Mouse (Mus musculus): Measurements from ENCODE around the gene Olfr1346. TPM values are rescaled to one million over a fixed set of nuclear protein-coding genes. Genes with fewer than 3 reads are reported as not detected.

Olfr1346 gene
- polyA plus RNA-seq (2017; shearing (Covaris generic)) = 0.35 TPM

DNA sequence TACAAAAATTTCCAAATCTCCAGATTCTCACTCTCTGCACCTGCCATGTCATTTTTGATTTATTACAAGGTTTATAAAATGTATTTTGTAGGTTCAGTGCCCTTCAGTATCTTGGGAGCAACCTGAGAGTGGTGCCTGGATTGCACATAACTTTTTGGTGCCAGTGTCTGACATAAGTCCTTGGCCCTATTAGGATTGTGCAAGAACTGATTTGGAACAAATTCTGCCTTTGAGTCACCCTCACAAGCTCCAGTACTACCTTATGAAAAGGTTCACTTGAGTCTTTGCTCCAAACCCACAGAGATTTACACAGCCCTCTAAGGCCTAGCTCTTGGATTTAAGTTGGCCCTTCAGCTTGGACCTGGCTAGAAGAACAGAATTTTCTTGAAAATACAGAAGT lies at the start of gene Olfr1346:
Gene Olfr1346 (plus strand): TSS at position 151 of the 400 bp plus-strand sequence.

DNA sequence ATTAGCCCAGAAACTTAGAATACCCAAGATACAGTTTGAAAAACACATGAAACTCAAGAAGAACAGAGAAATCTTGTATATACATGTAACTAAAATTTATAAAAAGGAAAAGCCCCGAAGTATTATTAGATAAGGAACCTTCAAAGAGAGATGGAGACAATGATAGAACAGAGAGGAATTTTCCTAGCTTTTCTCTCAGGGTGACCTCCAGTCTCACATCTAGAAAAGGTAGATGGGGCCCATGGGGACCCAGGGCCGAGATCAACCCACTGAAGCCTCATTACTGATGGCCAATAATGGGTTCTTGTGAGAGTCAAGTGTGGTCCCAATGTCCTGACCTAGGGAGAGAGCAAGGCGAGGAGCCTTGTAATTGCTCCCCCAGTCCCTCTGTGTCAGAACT lies 28.5 kb upstream of the Olfr1346 start, which contains the start of gene Olfr1344:
Gene Olfr1344 (plus strand): TSS at position 301 of the 400 bp plus-strand sequence.

GRCm38 (mm10) chr7:6455868-6456267 lies 11.0 kb upstream of the Olfr1346 start, which contains the start of gene Olfr1336:
Gene Olfr1336, plus strand, starts transcription at chr7:6456168.

DNA sequence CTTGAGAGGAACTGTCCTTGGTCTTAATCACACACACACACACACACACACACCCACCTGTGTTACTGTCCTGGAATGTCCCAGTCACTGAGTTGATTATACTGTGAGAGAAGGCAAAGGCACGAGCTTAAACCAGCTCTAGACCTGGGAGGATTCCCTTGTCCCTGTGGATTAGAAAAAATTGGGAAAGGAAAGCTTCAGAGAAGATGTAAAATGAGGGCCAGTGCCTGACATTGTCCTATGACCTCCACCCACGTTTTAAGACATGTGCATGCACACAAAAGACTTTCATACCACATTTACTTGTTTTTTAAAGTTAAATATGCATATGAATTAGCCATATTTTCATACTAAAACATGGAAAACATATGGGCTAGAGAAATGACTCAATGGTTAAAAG lies 19.9 kb downstream of the Olfr1346 start, which contains the start of gene Olfr5:
Gene Olfr5 (minus strand): TSS at position 101 of the 400 bp plus-strand sequence.

GRCm38 (mm10) chr7:6499655-6500054 lies 32.8 kb downstream of the Olfr1346 start, which contains the start of gene Olfr1347:
Gene Olfr1347, minus strand, starts transcription at chr7:6499755.

DNA sequence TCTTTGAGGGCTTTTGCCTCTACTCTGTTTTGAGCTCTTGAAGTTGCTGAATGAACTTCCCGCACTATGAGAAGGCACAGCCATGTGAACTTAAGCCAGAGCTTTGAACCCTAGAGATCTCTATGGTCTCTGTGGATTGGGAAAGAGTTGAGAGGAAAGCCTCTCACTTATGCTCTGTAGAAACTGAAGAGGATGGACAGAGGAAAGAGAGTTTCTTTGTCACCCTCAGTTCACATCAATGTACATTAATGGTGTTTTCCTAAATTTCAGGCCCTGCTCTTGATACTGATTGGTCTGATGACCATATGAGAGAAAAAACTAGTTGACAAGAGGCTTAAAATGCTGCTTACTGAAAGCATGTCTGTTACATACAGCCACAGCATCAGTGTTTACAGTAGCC lies 41.7 kb downstream of the Olfr1346 start, which contains the start of gene Olfr1348:
Gene Olfr1348 (minus strand): TSS at position 101 of the 400 bp plus-strand sequence.

DNA sequence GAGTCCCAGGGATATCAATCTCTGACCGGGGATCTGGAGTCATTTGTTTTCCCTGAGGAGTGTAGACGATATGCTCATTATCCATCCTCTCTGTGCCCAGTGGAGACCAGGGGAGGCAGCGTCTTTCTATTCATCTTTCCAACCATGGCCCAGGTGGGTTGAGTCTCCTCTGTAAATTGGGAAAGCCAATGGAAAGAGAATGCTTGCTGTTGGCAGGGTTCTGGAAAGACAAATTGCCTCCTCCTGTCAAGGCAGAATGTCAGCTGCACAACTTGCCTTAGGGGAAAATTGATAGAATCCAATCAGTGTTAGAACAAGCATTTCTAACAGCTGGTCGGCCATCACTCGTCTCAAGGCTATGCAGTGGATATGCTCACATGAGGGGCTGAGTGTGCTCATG lies 55.9 kb downstream of the Olfr1346 start, which contains the start of gene Olfr1349:
Gene Olfr1349 (minus strand): TSS at position 101 of the 400 bp plus-strand sequence.

Other genes with a start within 250 kb of the Olfr1346 start
- gene Zscan5b, start 244.8 kb upstream of the Olfr1346 start, polyA plus RNA-seq (2017; shearing (Covaris generic)) = 0.35 TPM
- not detected for gene Epp13, start 214.4 kb upstream of the Olfr1346 start, polyA plus RNA-seq (2017; shearing (Covaris generic))
- gene Zfp667, start 180.5 kb upstream of the Olfr1346 start, polyA plus RNA-seq (2017; shearing (Covaris generic)) = 8.4 TPM
- 0.22 TPM for gene Zfp583, start 135.8 kb upstream of the Olfr1346 start, polyA plus RNA-seq (2017; shearing (Covaris generic))
- gene Gm3854, start 123.3 kb upstream of the Olfr1346 start, polyA plus RNA-seq (2017; shearing (Covaris generic)) = 0.89 TPM
- 1.9 TPM for gene Zfp78, start 103.8 kb upstream of the Olfr1346 start, polyA plus RNA-seq (2017; shearing (Covaris generic))
- gene Zfp28, start 83.8 kb upstream of the Olfr1346 start, polyA plus RNA-seq (2017; shearing (Covaris generic)) = 5.9 TPM
- 0.61 TPM for gene Smim17, start 68.4 kb upstream of the Olfr1346 start, polyA plus RNA-seq (2017; shearing (Covaris generic))
- gene Gm20715, start 56.8 kb upstream of the Olfr1346 start, polyA plus RNA-seq (2017; shearing (Covaris generic)) = not detected
- gene Olfr1344, start 28.4 kb upstream of the Olfr1346 start, polyA plus RNA-seq (2017; shearing (Covaris generic)) = not detected
- 0.05 TPM for gene Olfr1336, start 10.9 kb upstream of the Olfr1346 start, polyA plus RNA-seq (2017; shearing (Covaris generic))
- gene Olfr5, start 19.8 kb downstream of the Olfr1346 start, polyA plus RNA-seq (2017; shearing (Covaris generic)) = not detected
- gene Olfr1347, start 32.7 kb downstream of the Olfr1346 start, polyA plus RNA-seq (2017; shearing (Covaris generic)) = not detected
- not detected for gene Olfr1348, start 41.6 kb downstream of the Olfr1346 start, polyA plus RNA-seq (2017; shearing (Covaris generic))
- gene Olfr1349, start 55.8 kb downstream of the Olfr1346 start, polyA plus RNA-seq (2017; shearing (Covaris generic)) = not detected
- gene Olfr1350, start 97.7 kb downstream of the Olfr1346 start, polyA plus RNA-seq (2017; shearing (Covaris generic)) = 0.24 TPM
- not detected for gene Zim1, start 229.3 kb downstream of the Olfr1346 start, polyA plus RNA-seq (2017; shearing (Covaris generic))

Data from effector memory CD4-positive, alpha-beta T cell, adult 7 months (primary cell).